Mouse (Mus musculus): ENCODE results near the gene Mcm2.

GRCm38 (mm10) chr6:88839135-88839970, 59.2 kb downstream of the Mcm2 start:
- TF ChIP-seq CTCF (IDR thresholded peaks at IDR 0.05; ENCODE audit: control insufficient read depth, insufficient read depth, insufficient replicate concordance, low read depth, low read length) (no peak), POLR2A (IDR thresholded peaks at IDR 0.05; ENCODE audit: control insufficient read depth, low read depth, low read length) (no peak)

Measured in testis, adult 2 months (tissue).